Mouse (Mus musculus): ENCODE measurements around the gene Epha4. TPM values are rescaled to one million over a fixed set of nuclear protein-coding genes. Genes with fewer than 3 reads are reported as not detected.

Gene Epha4
- polyA plus RNA-seq, 1 experiment = 8.5 TPM

- no peaks in the 10 kb centered on the region for H3K4me1 ChIP-seq (ENCODE audit: control insufficient read depth, insufficient read depth, low read length)
- no peak overlapping the region for H3K27ac ChIP-seq (ENCODE audit: insufficient read depth, low read length)
- no peaks in the 10 kb centered on the region for H3K9me3 ChIP-seq (replicated peaks; ENCODE audit: control insufficient read depth, insufficient read depth, low read length, poor library complexity, severe bottlenecking)
- H3K9ac ChIP-seq (ENCODE audit: low read depth, poor library complexity, severe bottlenecking) = no peak overlapping the region
- H3K4me3 ChIP-seq (ENCODE audit: low read depth, low read length) = no peak overlapping the region
- H3K27me3 ChIP-seq (ENCODE audit: control insufficient read depth, insufficient read depth, low read length, poor library complexity, severe bottlenecking) = no peaks in the 10 kb centered on the region
- TF ChIP-seq EP300 (IDR thresholded peaks at IDR 0.05; ENCODE audit: insufficient read depth, low read depth, low read length) (no peak), POLR2A (IDR thresholded peaks at IDR 0.05; ENCODE audit: insufficient read depth, low read length) (no peak), CTCF (IDR thresholded peaks at IDR 0.05; ENCODE audit: low read depth, low read length) (no peak)
- no peaks in the 10 kb centered on the region for H3K36me3 ChIP-seq (ENCODE audit: control insufficient read depth, insufficient read depth, low read length, poor library complexity, severe bottlenecking)
These were observed 178.0 kb downstream of the Epha4 start for GRCm38 (mm10) chr1:77336937-77337336.

DNA sequence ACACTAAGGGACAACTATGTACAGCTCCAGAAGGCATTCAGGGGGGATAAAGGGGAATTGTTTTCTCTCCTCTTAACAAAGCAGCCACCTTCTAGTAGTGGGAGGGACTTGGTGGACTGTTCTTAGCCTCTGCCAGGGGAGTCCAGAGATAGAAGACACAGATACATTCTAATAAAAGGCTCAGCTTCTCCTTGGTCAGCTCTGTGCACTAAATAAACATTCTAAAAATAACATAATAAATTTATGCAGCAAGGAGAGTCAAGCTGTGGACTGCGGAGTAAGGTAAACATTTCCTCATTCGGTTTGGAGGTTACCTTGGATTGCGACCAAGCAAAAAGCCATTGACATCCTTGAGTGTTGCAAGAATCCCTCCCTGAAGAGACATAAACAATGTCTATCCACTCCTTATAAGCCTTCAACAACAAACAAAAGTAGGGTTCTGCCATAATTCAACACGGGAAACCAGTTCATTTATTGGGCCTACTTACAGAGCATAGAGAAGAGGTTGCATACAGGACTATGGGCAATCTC, 196.2 kb downstream of the Epha4 start:
- no peaks in the 10 kb centered on the region for H3K36me3 ChIP-seq (ENCODE audit: control insufficient read depth, insufficient read depth, low read length, poor library complexity, severe bottlenecking)
- no peaks in the 10 kb centered on the region for H3K9me3 ChIP-seq (replicated peaks; ENCODE audit: control insufficient read depth, insufficient read depth, low read length, poor library complexity, severe bottlenecking)
- H3K27ac ChIP-seq (ENCODE audit: insufficient read depth, low read length) = no peak overlapping the region
- no peaks in the 10 kb centered on the region; the same call in 1 of the 2 replicates for H3K27me3 ChIP-seq (ENCODE audit: control insufficient read depth, insufficient read depth, low read length, poor library complexity, severe bottlenecking)
- no peaks in the 10 kb centered on the region for H3K4me1 ChIP-seq (ENCODE audit: control insufficient read depth, insufficient read depth, low read length)
- H3K4me3 ChIP-seq (ENCODE audit: low read depth, low read length) = no peak overlapping the region
- TF ChIP-seq EP300 (IDR thresholded peaks at IDR 0.05; ENCODE audit: insufficient read depth, low read depth, low read length) (no peak), POLR2A (IDR thresholded peaks at IDR 0.05; ENCODE audit: insufficient read depth, low read length) (no peak), CTCF (IDR thresholded peaks at IDR 0.05; ENCODE audit: low read depth, low read length) (no peak)
- H3K9ac ChIP-seq (ENCODE audit: low read depth, poor library complexity, severe bottlenecking) = no peak overlapping the region
